Mouse (Mus musculus) midbrain, embryonic 10.5 days (tissue): ENCODE measurements around the gene Sap25. TPM values are rescaled to one million over a fixed set of nuclear protein-coding genes. Genes with fewer than 3 reads are reported as not detected.

Source experiments
- polyA plus RNA-seq: library from polyadenylated mRNA; unstranded; fragments of >200 nt; fragmentation: Nextera tagmentation; extraction: Ambion mirVana; gene quantifications from 2 replicates; pipeline ENCODE4 v1.2.1, GENCODE M21; 2016

Gene Sap25
- polyA plus RNA-seq, 1 experiment from 2014 or later = 7.7 TPM

Other genes with a start within 250 kb of the Sap25 start
- gene Zan, start 164.3 kb upstream of the Sap25 start, polyA plus RNA-seq = 0.07 and 0.09 TPM in 2 replicates
- 54.1 and 55.3 TPM in 2 replicates for gene Pop7, start 138.8 kb upstream of the Sap25 start, polyA plus RNA-seq
- gene Gigyf1, start 122.8 kb upstream of the Sap25 start, polyA plus RNA-seq = 15.1 and 16.4 TPM in 2 replicates
- 2.6 and 5.5 TPM in 2 replicates for gene Epo, start 108.1 kb upstream of the Sap25 start, polyA plus RNA-seq
- gene Gnb2, start 107.8 kb upstream of the Sap25 start, polyA plus RNA-seq = 400 and 414 TPM in 2 replicates
- 9.4 and 27.5 TPM in 2 replicates for gene Actl6b, start 87.8 kb upstream of the Sap25 start, polyA plus RNA-seq
- 1.9 and 2.2 TPM in 2 replicates for gene Tfr2, start 71.5 kb upstream of the Sap25 start, polyA plus RNA-seq
- gene Mospd3, start 40.3 kb upstream of the Sap25 start, polyA plus RNA-seq = 14.0 and 19.4 TPM in 2 replicates
- gene Pcolce, start 27.6 kb upstream of the Sap25 start, polyA plus RNA-seq = 61.4 and 68.2 TPM in 2 replicates
- 0.25 and 0.28 TPM in 2 replicates for gene Fbxo24, start 12.3 kb upstream of the Sap25 start, polyA plus RNA-seq
- 27.2 and 32.7 TPM in 2 replicates for gene Lrch4, start 12.2 kb upstream of the Sap25 start, polyA plus RNA-seq
- 14.0 and 15.4 TPM in 2 replicates for gene Gm20605, start 12.2 kb upstream of the Sap25 start, polyA plus RNA-seq
- 0.36 and 0.48 TPM in 2 replicates for gene Irs3, start 4.4 kb downstream of the Sap25 start, polyA plus RNA-seq
- 27.2 and 28.8 TPM in 2 replicates for gene Agfg2, start 43.4 kb downstream of the Sap25 start, polyA plus RNA-seq
- 5.1 and 8.4 TPM in 2 replicates for gene Nyap1, start 100.3 kb downstream of the Sap25 start, polyA plus RNA-seq
- gene Tsc22d4, start 104.4 kb downstream of the Sap25 start, polyA plus RNA-seq = 75.6 and 75.8 TPM in 2 replicates
- gene Ppp1r35, start 137.5 kb downstream of the Sap25 start, polyA plus RNA-seq = 62.6 and 63.9 TPM in 2 replicates
- gene Mepce, start 146.3 kb downstream of the Sap25 start, polyA plus RNA-seq = 11.7 and 12.5 TPM in 2 replicates
- 13.8 and 16.1 TPM in 2 replicates for gene Zcwpw1, start 146.5 kb downstream of the Sap25 start, polyA plus RNA-seq
- gene Pilra, start 194.9 kb downstream of the Sap25 start, polyA plus RNA-seq = 0.19 and 1.1 TPM in 2 replicates
- gene Pilrb1, start 216.8 kb downstream of the Sap25 start, polyA plus RNA-seq = not detected in 2 replicates
- gene Pilrb2, start 230.5 kb downstream of the Sap25 start, polyA plus RNA-seq = not detected in 2 replicates